Mouse (Mus musculus) liver, embryonic 14.5 days (tissue): ENCODE measurements around the gene Adcyap1.

ENCODE experiments used
- CTCF ChIP-seq: IDR thresholded peaks from 2 replicates; pipeline ENCODE4 v1.5.1; 2016; ENCODE audit warnings: antibody characterized with exemption, low read depth, control low read depth
- EP300 ChIP-seq: IDR thresholded peaks from 2 replicates; pipeline ENCODE4 v1.6.1; 2016; ENCODE audit warnings: antibody characterized with exemption, low read depth

GRCm38 (mm10) chr17:93198213-93198612 lies 604 bp upstream of the Adcyap1 start:
- TF ChIP-seq CTCF = no peak
- no peak for TF ChIP-seq EP300
